Mouse (Mus musculus) megakaryocyte, embryonic 14.5 days (primary cell): Measurements from ENCODE around the gene Lrrc18.

Source experiments
- FLI1 ChIP-seq: IDR thresholded peaks from 2 replicates; pipeline ENCODE4 v1.6.1; 2012; ENCODE audit warnings: low read length, inconsistent platforms, mixed read lengths
- GATA1 ChIP-seq: IDR thresholded peaks from 3 replicates; pipeline ENCODE4 v1.6.1; 2012; ENCODE audit warnings: mixed read lengths, low read length, inconsistent platforms, borderline replicate concordance

GRCm38 (mm10) chr14:33007638-33008037, 16.5 kb downstream of the Lrrc18 start:
- no peak for TF ChIP-seq GATA1
- TF ChIP-seq FLI1, result no peak
